Mouse (Mus musculus) retina, postnatal 7 days (tissue): Measurements from ENCODE around the gene Pdcd6ip.

Experiments used
- DNase-seq: peaks from one replicate; pipeline ENCODE4 v3.0.0-alpha.2; 2012; ENCODE audit warnings: low read depth, low spot score

Gene Pdcd6ip

DNA sequence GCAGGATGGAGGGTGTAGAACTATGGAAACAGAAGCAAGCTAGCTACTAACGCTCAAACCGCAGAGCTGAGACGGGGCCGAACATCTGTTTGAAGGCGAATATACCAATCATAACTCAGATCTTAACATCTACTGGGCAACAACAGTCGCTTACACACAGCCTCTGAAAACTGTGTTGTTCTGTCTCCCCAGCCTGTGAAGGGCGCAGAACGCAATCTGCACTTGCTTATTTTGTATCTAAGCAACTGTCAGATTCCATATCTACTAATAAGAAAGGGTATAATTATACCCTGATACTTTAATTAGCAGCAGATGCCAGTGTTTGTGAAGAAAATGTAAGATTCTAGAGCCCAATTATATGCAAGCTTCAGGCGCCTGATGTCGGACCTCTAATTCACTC, 81.3 kb downstream of the Pdcd6ip start:
- DNase-seq: no peak

DNA sequence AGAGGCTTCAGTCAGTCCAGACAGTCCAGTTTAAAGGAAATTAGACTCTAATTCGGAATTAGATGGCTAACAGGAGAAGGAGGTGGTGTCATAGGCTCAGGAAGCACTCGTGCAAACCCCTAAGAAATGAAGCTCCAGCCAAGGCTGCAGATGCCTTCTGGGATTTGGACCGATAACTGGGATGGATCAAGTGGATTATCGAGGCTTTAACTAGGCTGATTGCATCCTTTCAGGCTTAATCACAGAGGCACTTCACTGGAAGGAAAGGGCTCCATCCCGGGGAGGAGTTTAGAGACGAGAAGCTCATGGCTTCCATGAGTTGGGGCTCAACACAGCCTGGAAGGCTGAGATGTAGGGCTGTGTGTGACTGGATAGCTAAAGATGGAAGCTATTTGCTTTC, 84.0 kb downstream of the Pdcd6ip start:
- peak; percentile 44 for DNase-seq

DNA sequence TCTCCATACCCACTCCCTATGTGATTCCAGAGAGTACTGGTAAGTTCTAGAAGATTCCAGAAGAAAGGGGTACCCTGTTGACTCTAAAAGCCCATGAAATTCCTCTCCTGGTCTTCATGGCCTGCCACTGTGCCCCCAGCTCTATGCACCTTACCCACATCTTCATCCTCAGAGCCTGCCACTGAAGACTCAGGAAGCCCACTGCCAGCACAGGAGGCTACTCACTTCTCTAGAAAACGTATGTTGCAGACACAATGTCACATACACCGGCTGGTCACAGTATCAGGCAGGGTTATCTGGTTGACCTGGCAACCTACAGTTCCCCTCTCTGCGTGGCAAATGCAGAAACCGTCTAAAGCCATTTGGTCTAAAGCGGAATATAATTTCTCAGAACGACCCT, 91.0 kb downstream of the Pdcd6ip start:
- no peak for DNase-seq

DNA sequence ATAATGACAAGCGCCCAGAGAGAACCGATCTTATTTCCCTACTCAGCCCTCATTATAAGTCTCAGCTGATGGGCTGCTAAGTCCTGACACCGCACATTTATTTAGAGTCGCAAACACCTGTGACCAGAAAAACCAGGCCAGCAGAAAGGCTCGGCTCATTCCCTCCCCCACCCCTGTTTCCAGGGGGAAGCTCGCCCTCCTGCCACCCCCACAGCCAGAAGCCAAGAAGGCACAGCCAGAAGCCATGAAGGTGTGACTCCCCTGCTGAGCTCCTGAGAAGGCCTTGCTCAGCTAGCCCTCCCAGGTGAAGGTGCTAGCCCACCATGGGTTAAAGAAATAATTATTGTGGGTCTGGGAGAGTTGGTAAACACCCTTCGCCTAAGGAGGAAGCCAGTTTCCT, 97.3 kb downstream of the Pdcd6ip start:
- no peak for DNase-seq

DNA sequence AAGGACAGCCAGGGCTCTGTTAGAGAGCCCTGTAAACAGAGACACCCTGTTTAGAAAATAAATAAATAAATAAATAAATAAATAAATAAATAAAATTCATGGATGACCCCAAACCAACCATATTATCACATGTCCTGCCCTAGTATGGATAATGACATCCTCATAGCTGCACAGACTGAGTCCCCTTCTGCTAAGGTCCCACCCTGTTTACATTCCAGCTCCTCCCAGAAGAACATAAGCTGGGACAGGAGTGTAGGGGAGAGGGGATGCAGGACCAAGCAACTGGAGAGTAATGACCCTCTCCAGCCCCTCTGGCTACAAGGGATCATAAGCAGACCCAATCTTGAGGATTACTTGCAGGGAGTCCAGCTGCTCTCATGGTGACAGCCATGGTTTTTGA, 105.9 kb downstream of the Pdcd6ip start:
- DNase-seq: no peak
